Mouse (Mus musculus) bone marrow macrophage, adult 2 months (primary cell): ENCODE measurements around the gene AC124108.1.

Source experiments
- CTCF ChIP-seq: IDR thresholded peaks from 2 replicates; pipeline ENCODE4 v1.5.1; 2012; ENCODE audit warnings: low read depth, mild to moderate bottlenecking, low read length, moderate library complexity
- POLR2A ChIP-seq: IDR thresholded peaks from 2 replicates; pipeline ENCODE4 v1.6.1; 2012; ENCODE audit warnings: mild to moderate bottlenecking, low read depth, low read length, borderline replicate concordance

- TF ChIP-seq CTCF = no peak
- no peak for TF ChIP-seq POLR2A
Observed at GRCm38 (mm10) chr1:132211672-132212071, 20.4 kb downstream of the AC124108.1 start.
